Mouse (Mus musculus): Measurements from ENCODE around the gene Rbm15. TPM values are rescaled to one million over a fixed set of nuclear protein-coding genes. Genes with fewer than 3 reads are reported as not detected.

Rbm15 gene
- total RNA-seq, 2 experiments from 2014 or later, result 39.9 to 51.0 TPM

Other genes with a start within 250 kb of the Rbm15 start
- not detected in 2 replicates for gene Kcna2, start 232.5 kb downstream of the Rbm15 start, total RNA-seq (2014; fragmentation: Nextera tagmentation)
- gene Kcna2, start 232.5 kb downstream of the Rbm15 start, total RNA-seq (2017), result not detected in 2 replicates
- not detected in 2 replicates for gene Kcna10, start 150.6 kb downstream of the Rbm15 start, total RNA-seq (2014; fragmentation: Nextera tagmentation)
- gene Kcna10, start 150.6 kb downstream of the Rbm15 start, total RNA-seq (2017), result not detected in 2 replicates
- not detected in 2 replicates for gene Cym, start 111.9 kb downstream of the Rbm15 start, total RNA-seq (2014; fragmentation: Nextera tagmentation)
- gene Cym, start 111.9 kb downstream of the Rbm15 start, total RNA-seq (2017), result not detected in 2 replicates
- gene A630076J17Rik, start 103.1 kb downstream of the Rbm15 start, total RNA-seq (2014; fragmentation: Nextera tagmentation), result not detected in 2 replicates
- not detected in 2 replicates for gene A630076J17Rik, start 103.1 kb downstream of the Rbm15 start, total RNA-seq (2017)
- gene Prok1, start 94.0 kb downstream of the Rbm15 start, total RNA-seq (2014; fragmentation: Nextera tagmentation), result not detected in 2 replicates
- gene Prok1, start 94.0 kb downstream of the Rbm15 start, total RNA-seq (2017), result not detected in 2 replicates
- gene Lamtor5, start 54.8 kb downstream of the Rbm15 start, total RNA-seq (2014; fragmentation: Nextera tagmentation), result 115 and 118 TPM in 2 replicates
- 39.0 and 43.0 TPM in 2 replicates for gene Lamtor5, start 54.8 kb downstream of the Rbm15 start, total RNA-seq (2017)
- 0.47 TPM in 1 of 2 replicates, not detected in the other for gene Slc16a4, start 42.4 kb downstream of the Rbm15 start, total RNA-seq (2014; fragmentation: Nextera tagmentation)
- gene Slc16a4, start 42.4 kb downstream of the Rbm15 start, total RNA-seq (2017), result not detected in 2 replicates
- gene Kcnc4, start 125.9 kb upstream of the Rbm15 start, total RNA-seq (2014; fragmentation: Nextera tagmentation), result not detected in 2 replicates
- gene Kcnc4, start 125.9 kb upstream of the Rbm15 start, total RNA-seq (2017), result not detected in 2 replicates
- gene Slc6a17, start 184.3 kb upstream of the Rbm15 start, total RNA-seq (2014; fragmentation: Nextera tagmentation), result not detected in 2 replicates
- not detected in 2 replicates for gene Slc6a17, start 184.3 kb upstream of the Rbm15 start, total RNA-seq (2017)
- gene Ubl4b, start 221.4 kb upstream of the Rbm15 start, total RNA-seq (2014; fragmentation: Nextera tagmentation), result not detected in 2 replicates
- gene Ubl4b, start 221.4 kb upstream of the Rbm15 start, total RNA-seq (2017), result not detected in 2 replicates